22 mouse cellular contexts compared by ENCODE assay signal in the genomic region with DNA sequence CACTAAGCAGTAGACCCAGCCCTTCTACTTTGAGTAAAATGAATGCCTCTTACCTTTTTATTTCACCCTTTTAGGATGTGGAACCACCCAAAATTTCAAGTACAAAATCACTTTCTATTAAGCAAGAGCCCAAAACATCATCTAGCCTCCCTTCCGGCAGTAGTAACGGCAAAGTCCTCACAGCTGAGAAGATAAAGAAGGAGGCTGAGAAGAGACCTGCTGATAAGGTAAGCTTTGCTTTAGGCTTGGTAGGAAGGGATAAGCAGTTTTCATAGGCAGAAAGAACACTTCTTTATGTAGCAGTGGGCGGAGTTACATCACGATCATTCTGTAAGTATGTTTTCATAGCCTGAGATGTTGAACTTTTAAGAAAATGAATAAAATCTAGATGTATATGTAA. TPM values are rescaled to one million over a fixed set of nuclear protein-coding genes. Genes with fewer than 3 reads are reported as not detected.
DNase-seq lines count a peak whose midpoint lies in the region; ATAC-seq and TF ChIP-seq lines count a peak whose summit lies in the region.
"Had no signal": no experiment of that assay in that cellular context is flagged by ENCODE, and none has a peak within 500 bp of the region (broad histone marks: within the 10 kb centered on the region; RNA-seq: fewer than 3 reads in every experiment).

No protein-coding gene starts in this region.

- ATAC-seq in liver, embryonic 12.5 days: peak; percentile 83
- no peak for ATAC-seq in liver, postnatal 0 days
- peak; percentile 84 for ATAC-seq in liver, embryonic 13.5 days (ENCODE audit: low read depth)
- ATAC-seq in megakaryocyte progenitor cell, adult 5-6 weeks (replicated peaks; ENCODE audit: poor library complexity): peak; percentile 84
- ATAC-seq in forebrain, embryonic 13.5 days: no peak
- ATAC-seq: hindbrain, embryonic 16.5 days; inflammation-experienced regulatory T-cells, adult 6 months had no signal

- peak overlapping the region; percentile 10; the same call in 1 of the 2 replicates for H3K27ac ChIP-seq in liver, embryonic 12.5 days
- no peak overlapping the region for H3K27ac ChIP-seq in liver, postnatal 0 days (ENCODE audit: low read depth)
- H3K27ac ChIP-seq in liver, embryonic 13.5 days: peak overlapping the region; percentile 4; the same call in 1 of the 2 replicates
- H3K27ac ChIP-seq in forebrain, embryonic 13.5 days: no peak overlapping the region
- H3K27ac ChIP-seq: embryonic facial prominence, embryonic 15.5 days; forebrain, embryonic 12.5 days; heart, embryonic 10.5 days; hindbrain, embryonic 12.5 days had no signal

- no peak for TF ChIP-seq EP300 in liver, postnatal 0 days (IDR thresholded peaks at IDR 0.05; ENCODE audit: low read depth)

- no peaks in the 10 kb centered on the region for H3K27me3 ChIP-seq in liver, embryonic 12.5 days (replicated peaks)
- no peaks in the 10 kb centered on the region for H3K27me3 ChIP-seq in liver, postnatal 0 days (ENCODE audit: insufficient read depth, low read length)
- H3K27me3 ChIP-seq in liver, embryonic 13.5 days: no peaks in the 10 kb centered on the region
- no peaks in the 10 kb centered on the region for H3K27me3 ChIP-seq in forebrain, embryonic 13.5 days
- H3K27me3 ChIP-seq: embryonic facial prominence, embryonic 15.5 days; forebrain, embryonic 12.5 days; hindbrain, embryonic 12.5 days had no signal

- H3K9ac ChIP-seq in liver, embryonic 12.5 days: no peak overlapping the region
- no peak overlapping the region for H3K9ac ChIP-seq in liver, postnatal 0 days (replicated peaks)
- H3K9ac ChIP-seq in liver, embryonic 13.5 days: no peak overlapping the region
- no peak overlapping the region for H3K9ac ChIP-seq in forebrain, embryonic 13.5 days
- H3K9ac ChIP-seq: embryonic facial prominence, embryonic 15.5 days; forebrain, embryonic 12.5 days; hindbrain, embryonic 12.5 days had no signal

- 42% methylated on average over 4 of the region's 4 CpGs for WGBS in liver, embryonic 12.5 days (ENCODE audit: insufficient replicate concordance)
- 67% methylated on average over 4 of the region's 4 CpGs for WGBS in liver, postnatal 0 days (ENCODE audit: insufficient replicate concordance)
- WGBS in liver, embryonic 13.5 days (ENCODE audit: insufficient replicate concordance): 37% methylated on average over 4 of the region's 4 CpGs
- 95% methylated on average over 4 of the region's 4 CpGs for WGBS in forebrain, embryonic 13.5 days

- H3K9me3 ChIP-seq in liver, embryonic 12.5 days (replicated peaks): no peaks in the 10 kb centered on the region
- H3K9me3 ChIP-seq in liver, postnatal 0 days (ENCODE audit: low read length): no peaks in the 10 kb centered on the region
- no peaks in the 10 kb centered on the region for H3K9me3 ChIP-seq in liver, embryonic 13.5 days (replicated peaks)
- H3K9me3 ChIP-seq in forebrain, embryonic 13.5 days (replicated peaks): no peaks in the 10 kb centered on the region
- H3K9me3 ChIP-seq: embryonic facial prominence, embryonic 15.5 days; forebrain, embryonic 12.5 days; heart, embryonic 10.5 days; hindbrain, embryonic 12.5 days had no signal

- peak overlapping the region; percentile 37 for H3K4me2 ChIP-seq in liver, embryonic 12.5 days
- H3K4me2 ChIP-seq in liver, postnatal 0 days (ENCODE audit: low read depth, low read length): no peak overlapping the region
- H3K4me2 ChIP-seq in liver, embryonic 13.5 days: peak overlapping the region; percentile 23
- no peak overlapping the region for H3K4me2 ChIP-seq in forebrain, embryonic 13.5 days
- H3K4me2 ChIP-seq: embryonic facial prominence, embryonic 15.5 days; forebrain, embryonic 12.5 days; hindbrain, embryonic 12.5 days had no signal

- peaks cover 35% of the 10 kb centered on the region for H3K4me1 ChIP-seq in liver, embryonic 12.5 days
- peaks cover 10% of the 10 kb centered on the region for H3K4me1 ChIP-seq in liver, postnatal 0 days (ENCODE audit: insufficient read depth)
- H3K4me1 ChIP-seq in liver, embryonic 13.5 days (replicated peaks): peaks cover 27% of the 10 kb centered on the region
- H3K4me1 ChIP-seq in forebrain, embryonic 13.5 days: peaks cover 3% of the 10 kb centered on the region
- H3K4me1 ChIP-seq: heart, embryonic 10.5 days had no signal

- TF ChIP-seq CTCF in liver, postnatal 0 days (IDR thresholded peaks at IDR 0.05; ENCODE audit: low read depth): no peak

- peaks cover 53% of the 10 kb centered on the region for H3K36me3 ChIP-seq in liver, embryonic 12.5 days
- peaks cover 43% of the 10 kb centered on the region for H3K36me3 ChIP-seq in liver, postnatal 0 days (replicated peaks; ENCODE audit: insufficient read depth, low read length)
- H3K36me3 ChIP-seq in liver, embryonic 13.5 days: peaks cover 37% of the 10 kb centered on the region
- H3K36me3 ChIP-seq in forebrain, embryonic 13.5 days (ENCODE audit: poor library complexity, severe bottlenecking): peaks cover 45% of the 10 kb centered on the region

- no peak for DNase-seq in liver, postnatal 0 days
- peak; percentile 36 for DNase-seq in c-Kit-positive CD71-positive TER-119-positive erythroid progenitor cells, embryonic 14.5 days (ENCODE audit: low spot score)
- DNase-seq in liver, embryonic 13.5 days: no peak
- no peak for DNase-seq in retina, postnatal 1 day
- no peak for DNase-seq in lung, postnatal 14 days
- DNase-seq: adrenal gland, postnatal 10 days; cerebellum, adult 18-20 months; cerebellum, adult 9-11 months; embryo, embryonic 11 days; gastrocnemius, postnatal 36 days; heart, adult 11 months; heart, postnatal 10 days; heart, postnatal 4 days had no signal

- no peak overlapping the region for H3K4me3 ChIP-seq in liver, embryonic 12.5 days
- H3K4me3 ChIP-seq in liver, postnatal 0 days (ENCODE audit: low read depth, low read length): no peak overlapping the region
- H3K4me3 ChIP-seq in liver, embryonic 13.5 days (replicated peaks): no peak overlapping the region
- no peak overlapping the region for H3K4me3 ChIP-seq in forebrain, embryonic 13.5 days
- H3K4me3 ChIP-seq: embryonic facial prominence, embryonic 15.5 days; forebrain, embryonic 12.5 days; heart, embryonic 10.5 days; hindbrain, embryonic 12.5 days had no signal

RNA-seq across cellular contexts. Expression of a gene that starts 6.5 kb away (rescaled TPM):
- 5.9 and 6.3 TPM in 2 replicates for polyA plus RNA-seq in liver, embryonic 12.5 days (2016; fragmentation: Nextera tagmentation; extraction: Ambion mirVana)
- 1.4 and 1.6 TPM in 2 replicates for polyA plus RNA-seq in liver, postnatal 0 days (2015; fragmentation: Nextera tagmentation; extraction: Ambion mirVana)
- 3.7 and 4.5 TPM in 2 replicates for polyA plus RNA-seq in liver, embryonic 13.5 days (2015; fragmentation: Nextera tagmentation; extraction: Ambion mirVana)
- 23.4 and 24.6 TPM in 2 replicates for total RNA-seq in megakaryocyte progenitor cell, adult 5-6 weeks (2015)
- 17.6 and 21.4 TPM in 2 replicates for total RNA-seq in megakaryocyte progenitor cell, adult 5-6 weeks (2017)
- polyA plus RNA-seq in forebrain, embryonic 13.5 days (2015; fragmentation: Nextera tagmentation; extraction: Ambion mirVana): 6.6 and 6.7 TPM in 2 replicates

RNA-seq across cellular contexts. Expression of a gene that starts 6.7 kb away (rescaled TPM):
- 11.7 and 12.5 TPM in 2 replicates for polyA plus RNA-seq in liver, embryonic 12.5 days (2016; fragmentation: Nextera tagmentation; extraction: Ambion mirVana)
- 7.9 and 9.0 TPM in 2 replicates for polyA plus RNA-seq in liver, postnatal 0 days (2015; fragmentation: Nextera tagmentation; extraction: Ambion mirVana)
- polyA plus RNA-seq in liver, embryonic 13.5 days (2015; fragmentation: Nextera tagmentation; extraction: Ambion mirVana): 11.0 and 13.2 TPM in 2 replicates
- total RNA-seq in megakaryocyte progenitor cell, adult 5-6 weeks (2015): 23.1 and 24.0 TPM in 2 replicates
- 12.5 and 14.9 TPM in 2 replicates for total RNA-seq in megakaryocyte progenitor cell, adult 5-6 weeks (2017)
- 21.3 and 22.7 TPM in 2 replicates for polyA plus RNA-seq in forebrain, embryonic 13.5 days (2015; fragmentation: Nextera tagmentation; extraction: Ambion mirVana)

Comparison
In these comparisons a context has a peak if more than half of its experiments do, and no peak if none do; other contexts are left out.
1. ATAC-seq: peak in liver, embryonic 12.5 days (single experiment), liver, embryonic 13.5 days (single experiment) and megakaryocyte progenitor cell, adult 5-6 weeks (single experiment); none in liver, postnatal 0 days (single experiment) and forebrain, embryonic 13.5 days (single experiment).
2. H3K27ac ChIP-seq: peak in liver, embryonic 12.5 days (single experiment) and liver, embryonic 13.5 days (single experiment); none in liver, postnatal 0 days (single experiment) and forebrain, embryonic 13.5 days (single experiment).
3. H3K4me2 ChIP-seq: peak in liver, embryonic 12.5 days (single experiment) and liver, embryonic 13.5 days (single experiment); none in liver, postnatal 0 days (single experiment) and forebrain, embryonic 13.5 days (single experiment).